Mouse (Mus musculus): Measurements from ENCODE around the gene Gm21981.

DNA sequence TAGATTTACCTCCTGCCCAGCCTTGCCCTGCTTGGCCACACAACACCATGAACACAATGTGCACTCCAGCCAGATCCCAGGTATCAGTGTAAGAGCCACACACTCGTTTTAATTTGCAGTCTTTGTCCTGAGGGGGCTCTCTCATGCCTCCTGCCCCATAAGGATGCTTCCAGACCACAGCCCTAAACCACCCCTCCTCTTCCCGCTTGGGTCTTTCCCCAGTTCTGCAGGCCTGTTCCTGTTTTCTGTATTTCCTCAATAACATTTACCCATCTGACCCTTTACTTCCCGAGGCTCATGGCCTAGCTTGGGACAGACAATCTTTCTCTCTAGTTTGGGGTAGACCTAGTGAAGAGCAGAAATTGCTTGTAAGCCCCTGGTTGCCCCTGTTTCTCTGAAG is 20.8 kb upstream of the Gm21981 start:
- TF ChIP-seq CTCF (IDR thresholded peaks at IDR 0.05; ENCODE audit: low read depth): no peak
- TF ChIP-seq EP300 (IDR thresholded peaks at IDR 0.05; ENCODE audit: low read depth): no peak

Data from liver, postnatal 0 days (tissue).